Mouse (Mus musculus): ENCODE data around the gene Map4k5.

GRCm38 (mm10) chr12:69814272-69814671 is 78.7 kb downstream of the Map4k5 start:
- TF ChIP-seq CTCF (conservative IDR thresholded peaks at IDR 0.05; ENCODE audit: low read length) = no peak
- no peak for TF ChIP-seq POU5F1 (IDR thresholded peaks at IDR 0.05; ENCODE audit: borderline replicate concordance, low read length)
